Mouse (Mus musculus) T-cell, adult 66 days (primary cell): ENCODE results near the gene Anp32a. TPM values are rescaled to one million over a fixed set of nuclear protein-coding genes. Genes with fewer than 3 reads are reported as not detected.

ENCODE experiments used
- total RNA-seq, 2 experiments: library from RNA; stranded (reverse); gene quantifications; 3 replicates in 1 of 2; 4 replicates in 1 of 2; pipeline ENCODE4 v1.2.4; 2023

Anp32a gene
- 100 to 1,000 TPM; 436 to 490 TPM for total RNA-seq

DNA sequence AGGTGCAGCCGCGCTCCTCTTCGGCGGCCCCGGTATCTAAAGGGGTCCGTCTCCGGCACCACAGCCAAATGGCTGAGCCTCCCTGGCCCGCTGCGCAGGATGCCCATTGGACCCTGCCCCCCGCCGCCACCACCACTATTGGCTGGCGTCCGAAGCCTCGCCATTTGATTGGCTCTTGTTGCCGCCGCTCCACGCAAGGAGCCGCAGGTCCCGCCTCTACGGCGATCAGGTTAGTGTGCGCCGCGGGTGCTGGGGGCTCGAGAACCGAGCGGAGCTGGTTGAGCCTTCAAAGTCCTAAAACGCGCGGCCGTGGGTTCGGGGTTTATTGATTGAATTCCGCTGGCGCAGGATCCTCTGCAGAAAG is at the start of gene Anp32a:
Gene Anp32a, plus strand, starts transcription at position 171 of the 364 bp plus-strand sequence.

Other genes with a start within 250 kb of the Anp32a start
- 10 to 100 TPM in 1 of 2 experiments, 1 to 10 TPM in 1; 9.2 to 12.7 TPM for gene Glce, start 218.6 kb upstream of the Anp32a start, total RNA-seq
- not detected for gene Spesp1, start 59.1 kb upstream of the Anp32a start, total RNA-seq
- 1 to 10 TPM; 3.1 to 3.5 TPM for gene Coro2b, start 195.8 kb downstream of the Anp32a start, total RNA-seq